Mouse (Mus musculus): ENCODE results near the gene Galnt7. TPM values are rescaled to one million over a fixed set of nuclear protein-coding genes. Genes with fewer than 3 reads are reported as not detected.

Gene Galnt7
- 1 to 10 TPM; 3.9 to 4.9 TPM for total RNA-seq (2021)

DNA sequence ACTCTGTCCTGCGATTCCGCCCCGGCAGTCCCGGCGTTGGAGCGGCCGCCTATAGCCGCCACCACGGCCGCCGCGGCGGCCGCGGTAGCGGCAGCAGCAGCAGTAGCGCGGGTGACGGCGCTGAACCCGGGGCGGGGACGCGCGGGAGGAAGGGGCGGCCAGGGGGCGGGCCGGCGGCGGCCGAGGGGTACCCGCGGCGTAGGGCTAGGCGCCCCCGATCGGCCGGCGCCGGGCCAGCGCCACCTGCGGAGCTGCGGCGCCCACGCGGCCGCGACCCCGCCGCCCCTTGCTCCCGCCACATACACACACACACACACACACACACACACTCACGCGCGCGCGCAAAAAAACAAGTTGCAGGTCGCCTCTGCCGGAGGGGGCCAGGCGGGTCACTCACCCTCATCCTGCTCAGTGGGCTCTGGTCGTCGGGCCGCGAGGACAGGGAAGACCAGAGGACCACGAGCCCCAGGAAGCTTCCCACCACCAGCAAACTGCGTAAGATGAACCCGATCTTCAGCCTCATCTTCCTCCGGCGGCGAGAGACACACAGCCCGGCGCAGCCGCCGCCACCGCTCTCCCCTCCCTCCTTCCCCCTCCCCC lies at the start of gene Galnt7:
Gene Galnt7, minus strand, starts transcription at position 577 of the 600 bp plus-strand sequence.
- DNase-seq (ENCODE audit: low spot score), result peak; percentile 40
- intact Hi-C loops (cut with DNase I), result loop anchor here (2.0 to 5.0 kb wide), 4 partner anchors 40 to 165 kb away; partner anchors contain the start of gene Sap30

GRCm38 (mm10) chr8:57688633-57689032 lies 35.8 kb upstream of the Galnt7 start:
- no peak for DNase-seq (ENCODE audit: low spot score)
- intact Hi-C loops (cut with DNase I), result no loop called here

DNA sequence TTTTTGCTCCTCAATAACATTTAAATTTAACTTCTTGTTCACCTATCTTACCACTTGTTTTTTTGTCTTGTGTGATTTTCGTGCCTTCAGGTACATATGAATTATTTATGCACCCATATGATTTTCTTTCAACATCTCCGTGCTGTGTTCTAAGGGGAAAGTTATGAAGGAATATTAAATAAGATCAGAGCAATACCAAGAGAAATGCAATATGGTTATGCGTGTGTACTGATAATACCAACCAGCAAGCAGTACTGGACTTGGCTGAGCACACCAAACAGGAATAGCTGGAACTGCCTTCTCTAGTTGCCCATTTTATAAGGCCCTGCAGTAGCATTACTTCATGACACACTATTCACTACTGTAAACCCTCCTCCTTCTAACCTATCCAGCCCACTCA lies 33.0 kb upstream of the Galnt7 start:
- DNase-seq (ENCODE audit: low spot score), result no peak
- intact Hi-C loops (cut with DNase I), result no loop called here

DNA sequence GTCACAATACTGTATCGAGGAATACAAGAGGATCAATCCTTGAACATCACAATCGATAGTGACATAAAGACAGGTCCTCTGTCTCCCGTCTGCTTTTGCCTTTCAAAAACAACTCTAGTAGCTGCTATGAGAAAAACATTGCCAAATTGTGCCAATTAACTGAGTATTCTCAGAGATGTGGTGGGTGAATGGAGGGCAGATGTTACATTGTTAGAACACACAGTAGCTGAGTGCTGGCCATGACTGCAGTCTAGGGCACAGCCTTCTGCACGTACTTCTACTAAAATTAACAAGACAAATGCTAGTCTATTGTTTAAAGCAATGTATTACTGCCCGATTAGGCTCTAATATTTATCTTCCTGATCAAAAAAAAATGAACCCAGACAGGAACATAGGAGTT lies 27.2 kb upstream of the Galnt7 start:
- DNase-seq (ENCODE audit: low spot score), result no peak
- intact Hi-C loops (cut with DNase I), result no loop called here

DNA sequence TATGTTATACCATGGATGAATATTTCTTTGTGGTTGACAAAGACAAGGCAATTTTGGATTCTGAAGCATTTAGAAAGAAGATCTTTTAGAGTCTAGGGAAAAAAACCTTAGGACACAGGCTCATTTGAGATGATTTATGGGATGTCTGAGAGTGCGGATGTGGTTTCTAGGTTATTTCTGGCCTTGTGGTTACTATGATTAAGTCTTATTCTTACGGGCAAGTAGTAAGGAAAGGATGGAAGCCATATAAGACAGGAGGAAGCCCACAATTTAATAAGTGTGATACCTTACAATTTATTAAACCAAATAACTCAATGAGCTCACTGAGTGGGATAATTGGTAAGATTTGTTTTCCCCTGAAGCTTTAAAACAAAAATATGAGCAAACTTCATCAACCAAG lies 11.3 kb upstream of the Galnt7 start:
- intact Hi-C loops (cut with DNase I), result no loop called here
- no peak for DNase-seq (ENCODE audit: low spot score)

DNA sequence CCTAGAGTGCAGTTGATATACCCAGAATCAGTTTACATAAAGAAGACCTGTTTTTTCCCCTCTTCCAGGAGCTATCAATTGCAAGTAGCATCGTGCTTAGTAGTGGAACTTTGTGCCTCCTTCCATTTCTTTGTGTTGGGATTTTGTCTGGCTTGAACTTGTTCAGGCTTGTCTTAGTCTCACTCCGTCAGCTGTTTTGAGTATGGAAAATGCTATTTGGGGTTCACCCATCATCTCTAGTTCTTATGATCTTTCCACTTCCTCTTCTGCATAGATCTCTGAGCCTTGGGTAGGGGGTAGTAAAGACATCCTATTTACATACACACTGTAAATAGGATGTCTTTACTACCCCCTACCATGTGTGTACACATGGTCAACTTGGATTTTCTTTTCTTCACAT lies 7.2 kb upstream of the Galnt7 start:
- no peak for DNase-seq (ENCODE audit: low spot score)
- intact Hi-C loops (cut with DNase I), result no loop called here

GRCm38 (mm10) chr8:57656446-57656845 lies 3.6 kb upstream of the Galnt7 start:
- DNase-seq (ENCODE audit: low spot score), result no peak
- intact Hi-C loops (cut with DNase I), result no loop called here

DNA sequence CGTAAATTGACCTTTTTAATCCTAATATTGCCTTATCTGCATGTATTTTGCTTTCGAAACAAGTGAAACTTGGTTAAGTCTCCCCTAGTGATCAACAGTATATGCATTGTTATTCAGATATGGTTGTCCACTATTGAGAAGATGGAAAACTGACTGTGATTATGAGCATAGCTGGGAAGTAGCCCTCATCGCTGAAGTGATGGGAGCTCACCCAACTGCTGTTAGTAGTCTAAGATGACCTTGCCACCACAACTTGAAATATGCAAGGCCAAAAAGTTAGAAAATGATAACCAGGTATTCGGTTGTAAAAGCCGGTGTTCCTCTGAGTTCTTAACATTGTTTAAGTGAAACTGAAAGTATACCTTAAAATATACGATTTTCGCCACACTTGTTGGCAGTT lies 1.3 kb upstream of the Galnt7 start:
- intact Hi-C loops (cut with DNase I), result loop anchor here (5.0 kb wide), 3 partner anchors 42 to 167 kb away; partner anchors contain the start of gene Sap30
- no peak for DNase-seq (ENCODE audit: low spot score)

GRCm38 (mm10) chr8:57653768-57654125 lies 915 bp upstream of the Galnt7 start:
- DNase-seq (ENCODE audit: low spot score), result no peak

DNA sequence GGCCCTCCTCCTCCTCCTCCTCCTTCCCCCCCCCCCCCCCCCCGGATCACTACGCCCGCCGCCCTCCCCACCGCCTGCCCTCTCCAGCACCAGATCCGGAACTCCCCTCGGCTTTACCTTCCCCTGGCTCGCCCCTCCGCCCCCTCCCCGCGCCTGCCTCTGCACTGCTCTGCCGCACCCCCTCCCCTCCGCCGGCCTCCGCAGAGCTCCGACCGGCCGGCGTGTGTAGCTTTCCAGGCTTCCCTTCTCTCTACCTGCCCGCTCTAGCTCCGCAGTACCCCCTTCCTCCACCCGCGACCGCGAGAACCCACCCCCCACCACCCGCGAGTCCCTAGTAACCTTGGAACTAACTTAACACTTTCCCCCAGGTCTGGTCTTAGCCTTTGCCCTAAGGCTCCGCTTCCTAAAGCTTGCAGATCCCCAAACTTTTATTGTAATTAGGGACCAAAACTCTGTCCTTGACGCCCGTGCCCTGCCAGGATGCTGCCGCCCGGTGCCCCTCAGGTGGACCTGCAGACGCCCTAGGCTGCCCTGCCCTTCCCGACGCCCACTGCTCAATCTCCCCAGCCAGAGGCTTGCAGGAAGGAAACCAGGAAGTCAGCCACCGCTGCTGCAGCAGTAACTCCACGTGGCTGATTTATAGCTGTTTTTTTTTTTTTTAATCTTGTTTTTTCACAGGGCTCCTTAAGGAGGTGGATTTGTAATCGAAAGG lies 380 bp upstream of the Galnt7 start:
- intact Hi-C loops (cut with DNase I), result loop anchor here (2.0 to 5.0 kb wide), 4 partner anchors 41 to 166 kb away; partner anchors contain the start of gene Sap30
- DNase-seq (ENCODE audit: low spot score), result peak; percentile 7

More at GRCm38 (mm10) chr8:57653768-57654125, 915 bp upstream of the Galnt7 start:
- intact Hi-C loops (cut with DNase I), result loop anchor here (2.0 to 5.0 kb wide), 4 partner anchors 41 to 166 kb away; partner anchors contain the start of gene Sap30

DNA sequence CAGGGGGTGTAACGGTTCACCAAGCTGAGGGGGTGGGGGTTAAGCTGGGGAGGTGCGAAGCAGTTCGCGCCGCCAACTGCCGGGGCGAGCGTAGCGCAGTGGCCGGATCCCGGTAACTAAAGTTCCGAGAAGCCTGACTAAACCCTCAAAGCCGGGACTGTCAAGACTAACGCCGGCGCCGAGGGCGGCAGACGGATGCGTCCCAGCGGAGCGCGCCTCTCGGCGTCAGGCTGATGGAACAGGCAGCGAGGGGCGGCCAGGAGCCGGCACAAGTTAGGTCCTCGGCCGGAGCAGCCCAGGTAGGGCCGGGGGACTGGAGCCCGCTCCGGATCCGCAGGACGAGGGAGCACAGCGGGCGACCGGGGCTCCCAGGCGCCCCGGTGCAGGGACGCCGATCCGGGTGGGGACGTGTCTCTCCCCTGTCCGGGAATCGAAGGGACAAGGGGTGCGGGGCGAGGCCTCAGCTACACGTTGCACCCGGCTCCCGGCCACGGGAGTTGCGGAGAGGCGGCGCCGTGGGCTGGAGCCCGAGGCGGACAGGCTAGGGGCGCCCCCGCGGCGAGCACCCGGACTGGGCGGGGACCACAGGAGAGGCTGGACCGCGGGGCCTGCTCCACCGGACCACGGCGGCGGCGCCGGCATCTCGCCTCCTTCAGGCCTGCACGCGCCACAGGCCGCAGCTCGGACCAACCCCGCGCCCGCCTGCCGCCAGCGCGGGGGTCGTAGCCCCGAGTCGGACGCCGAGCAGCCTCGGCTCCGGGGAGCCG lies 960 bp downstream of the Galnt7 start:
- peak; percentile 66 for DNase-seq (ENCODE audit: low spot score)
- intact Hi-C loops (cut with DNase I), result loop anchor here (2.0 to 5.0 kb wide), 4 partner anchors 40 to 165 kb away; partner anchors contain the start of gene Sap30

DNA sequence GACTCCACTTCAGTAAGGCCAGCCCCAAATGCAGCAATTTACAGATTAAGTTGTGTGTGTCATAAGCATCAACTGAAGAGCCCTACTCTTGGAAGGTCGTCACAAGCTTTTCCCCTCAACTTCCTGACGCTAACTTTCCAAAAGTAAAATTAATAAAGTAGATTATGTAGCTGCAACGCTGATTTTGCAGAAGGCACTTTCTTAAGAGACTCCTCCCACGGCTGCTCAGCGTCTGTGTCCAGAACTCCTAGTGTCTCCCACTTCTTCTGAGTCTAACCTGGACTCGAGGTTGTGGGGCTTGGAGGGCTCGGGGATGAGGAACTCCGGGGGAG lies 1.5 kb downstream of the Galnt7 start:
- no peak for DNase-seq (ENCODE audit: low spot score)
- intact Hi-C loops (cut with DNase I), result loop anchor here (5.0 kb wide), 3 partner anchors 39 to 164 kb away; partner anchors contain the start of gene Sap30

GRCm38 (mm10) chr8:57650216-57650615 lies 2.6 kb downstream of the Galnt7 start:
- intact Hi-C loops (cut with DNase I), result loop anchor here (5.0 kb wide), 3 partner anchors 38 to 163 kb away; partner anchors contain the start of gene Sap30
- DNase-seq (ENCODE audit: low spot score), result no peak

GRCm38 (mm10) chr8:57647566-57647965 lies 5.3 kb downstream of the Galnt7 start:
- no peak for DNase-seq (ENCODE audit: low spot score)
- intact Hi-C loops (cut with DNase I), result no loop called here

GRCm38 (mm10) chr8:57644281-57644680 lies 8.6 kb downstream of the Galnt7 start:
- no peak for DNase-seq (ENCODE audit: low spot score)
- intact Hi-C loops (cut with DNase I), result no loop called here

- no peak for DNase-seq (ENCODE audit: low spot score)
- intact Hi-C loops (cut with DNase I), result no loop called here
These were observed 10.1 kb downstream of the Galnt7 start for GRCm38 (mm10) chr8:57642722-57643121.

DNA sequence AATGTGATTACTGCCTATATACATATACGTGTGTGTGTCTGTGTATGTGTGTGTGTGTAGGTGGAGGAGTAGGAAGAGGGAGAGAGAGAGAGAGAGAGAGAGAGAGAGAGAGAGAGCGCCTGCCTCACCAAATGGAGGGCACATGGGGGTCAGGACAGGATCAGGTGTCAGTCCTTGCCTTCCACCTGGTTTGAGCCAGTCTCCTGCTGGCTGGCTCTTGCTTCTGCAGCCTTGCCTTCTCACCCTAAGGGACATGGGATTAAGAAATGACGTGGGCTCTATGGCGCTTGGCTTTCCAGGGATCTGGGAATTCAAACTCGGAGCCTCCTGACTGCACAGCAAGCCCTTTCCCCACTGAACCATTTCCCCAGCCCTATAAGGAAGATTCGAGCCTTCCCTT lies 13.9 kb downstream of the Galnt7 start:
- intact Hi-C loops (cut with DNase I), result no loop called here
- DNase-seq (ENCODE audit: low spot score), result no peak

GRCm38 (mm10) chr8:57637599-57638280 lies 15.1 kb downstream of the Galnt7 start:
- DNase-seq (ENCODE audit: low spot score), result no peak
- intact Hi-C loops (cut with DNase I), result no loop called here

DNA sequence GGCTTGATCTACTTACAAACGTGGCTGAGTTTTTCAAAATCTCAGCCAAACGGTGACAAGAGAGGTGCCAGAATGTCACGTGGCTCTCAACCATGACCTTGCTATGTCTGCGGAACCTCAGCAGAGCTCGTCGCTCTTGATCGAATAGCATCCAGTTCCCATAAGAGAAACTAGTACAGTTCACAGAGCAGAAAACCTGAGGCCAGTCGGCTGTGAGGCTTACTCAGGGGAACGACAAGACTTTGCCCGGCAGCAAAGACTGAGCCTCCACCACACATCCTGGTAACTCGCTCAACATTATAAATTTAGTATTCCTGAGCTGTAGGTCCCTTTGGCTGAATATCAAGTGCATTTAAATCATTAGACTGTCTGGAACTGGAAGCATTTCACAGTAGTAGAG lies 16.1 kb downstream of the Galnt7 start:
- DNase-seq (ENCODE audit: low spot score), result no peak
- intact Hi-C loops (cut with DNase I), result no loop called here

DNA sequence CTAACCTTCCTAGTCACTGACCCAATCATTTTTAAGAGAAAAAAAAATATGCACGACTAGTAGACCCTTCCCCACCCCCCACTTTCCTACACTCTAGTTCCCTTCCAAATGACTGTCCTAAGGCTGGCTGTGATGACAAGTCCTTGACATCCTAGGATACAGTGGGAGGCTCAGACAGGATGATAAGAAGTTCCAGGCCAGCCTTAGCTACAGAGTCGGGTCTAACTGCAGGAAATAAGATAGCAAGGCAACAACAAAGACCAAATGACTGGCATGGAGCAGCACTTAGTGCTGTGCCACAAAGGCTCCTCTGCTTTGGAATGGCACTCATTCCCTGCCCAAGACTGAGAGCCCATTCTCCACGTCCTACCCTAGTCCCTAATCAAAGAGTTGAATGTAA lies 16.6 kb downstream of the Galnt7 start:
- intact Hi-C loops (cut with DNase I), result no loop called here
- no peak for DNase-seq (ENCODE audit: low spot score)

Data from heart, postnatal 25 days (tissue).